ENCODE assay signal across 8 mouse cellular contexts in the genomic region with DNA sequence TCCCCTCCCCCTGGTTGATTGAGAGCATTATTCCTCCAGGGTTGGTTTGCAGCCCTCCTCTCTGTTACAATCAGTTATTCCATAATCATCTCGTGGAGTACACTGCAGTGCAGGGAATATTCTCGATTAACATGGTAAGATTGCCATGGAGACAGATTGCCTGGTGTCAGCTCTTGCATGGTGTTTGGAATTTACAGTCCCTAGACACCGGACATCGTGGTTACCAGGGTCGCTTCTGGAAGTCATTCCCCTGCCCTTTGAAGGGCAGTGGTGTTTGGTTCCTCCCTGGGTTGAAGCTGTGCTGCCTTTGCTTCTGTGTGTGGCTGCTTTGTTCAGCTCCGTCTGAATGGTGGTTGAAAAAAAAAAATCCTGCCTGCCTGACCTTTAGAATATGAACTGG.
DNase-seq lines count a peak whose midpoint lies in the region; ATAC-seq and TF ChIP-seq lines count a peak whose summit lies in the region.
"Had no signal": no experiment of that assay in that cellular context is flagged by ENCODE, and none has a peak within 500 bp of the region (broad histone marks: within the 10 kb centered on the region; RNA-seq: fewer than 3 reads in every experiment).

No protein-coding gene starts in this region.

- no peak for ATAC-seq in embryonic facial prominence, embryonic 15.5 days (ENCODE audit: insufficient number of reproducible peaks, low FRiP score, low TSS enrichment, low read depth)
- ATAC-seq in limb, embryonic 11.5 days (ENCODE audit: insufficient number of reproducible peaks, low FRiP score, low TSS enrichment, low read depth), result peak; percentile 49; the same call in 1 of the 2 replicates
- no peak for ATAC-seq in stomach, embryonic 15.5 days (ENCODE audit: insufficient read depth, low FRiP score, low read depth)

- no peak overlapping the region for H3K4me3 ChIP-seq in layer of hippocampus, adult 2 months
- H3K4me3 ChIP-seq in embryonic facial prominence, embryonic 15.5 days (replicated peaks), result no peak overlapping the region
- H3K4me3 ChIP-seq in limb, embryonic 11.5 days (ENCODE audit: low read depth, low read length), result no peak overlapping the region
- H3K4me3 ChIP-seq in stomach, embryonic 15.5 days (replicated peaks), result no peak overlapping the region

- no peak overlapping the region for H3K9ac ChIP-seq in embryonic facial prominence, embryonic 15.5 days
- H3K9ac ChIP-seq in limb, embryonic 11.5 days (ENCODE audit: low read length), result no peak overlapping the region
- H3K9ac ChIP-seq in stomach, embryonic 15.5 days, result no peak overlapping the region

- H3K4me1 ChIP-seq in embryonic facial prominence, embryonic 15.5 days, result peaks cover 15% of the 10 kb centered on the region
- peaks cover 39% of the 10 kb centered on the region for H3K4me1 ChIP-seq in limb, embryonic 11.5 days (ENCODE audit: control insufficient read depth, insufficient read depth, low read length)
- H3K4me1 ChIP-seq in stomach, embryonic 15.5 days, result no peaks in the 10 kb centered on the region

- peak overlapping the region; percentile 79 for H3K27ac ChIP-seq in layer of hippocampus, adult 2 months
- H3K27ac ChIP-seq in embryonic facial prominence, embryonic 15.5 days (replicated peaks), result no peak overlapping the region
- H3K27ac ChIP-seq in limb, embryonic 11.5 days (replicated peaks; ENCODE audit: low read depth, low read length), result peak overlapping the region; percentile 66
- H3K27ac ChIP-seq in stomach, embryonic 15.5 days, result no peak overlapping the region

- 0 out of 2 replicates have a peak overlapping the region, but pooled peaks have one; percentile 17 for H3K4me2 ChIP-seq in embryonic facial prominence, embryonic 15.5 days (replicated peaks)
- H3K4me2 ChIP-seq in limb, embryonic 11.5 days (ENCODE audit: low read depth, severe bottlenecking), result peak overlapping the region; percentile 26; the same call in 1 of the 2 replicates
- 0 out of 2 replicates have a peak overlapping the region, but pooled peaks have one; percentile 7 for H3K4me2 ChIP-seq in stomach, embryonic 15.5 days

- no peaks in the 10 kb centered on the region for H3K9me3 ChIP-seq in embryonic facial prominence, embryonic 15.5 days (replicated peaks)
- H3K9me3 ChIP-seq in limb, embryonic 11.5 days (ENCODE audit: control insufficient read depth, low read length), result no peaks in the 10 kb centered on the region
- no peaks in the 10 kb centered on the region for H3K9me3 ChIP-seq in stomach, embryonic 15.5 days

- WGBS in embryonic facial prominence, embryonic 15.5 days, result 11% methylated on average over 6 of the region's 6 CpGs
- WGBS in limb, embryonic 11.5 days, result 1% methylated on average over 6 of the region's 6 CpGs
- WGBS in stomach, embryonic 15.5 days, result 7% methylated on average over 6 of the region's 6 CpGs

- no peak for TF ChIP-seq CTCF in layer of hippocampus, adult 2 months (conservative IDR thresholded peaks at IDR 0.05)

- H3K36me3 ChIP-seq in embryonic facial prominence, embryonic 15.5 days, result no peaks in the 10 kb centered on the region
- H3K36me3 ChIP-seq in limb, embryonic 11.5 days (ENCODE audit: control insufficient read depth, insufficient read depth, low read length), result 0 out of 2 replicates have a peak, but pooled peaks cover 2% of the 10 kb centered on the region
- H3K36me3 ChIP-seq in stomach, embryonic 15.5 days, result no peaks in the 10 kb centered on the region

- DNase-seq in layer of hippocampus, adult 2 months (ENCODE audit: low spot score in 2 of 2), result no peak
- no peak for DNase-seq in layer of hippocampus, adult 9-10 months (ENCODE audit: low spot score)
- peak; percentile 71 for DNase-seq in limb, embryonic 11.5 days (ENCODE audit: low spot score)
- DNase-seq in cerebellum, adult 9-11 months, result no peak
- DNase-seq in layer of hippocampus, postnatal 10 days (ENCODE audit: low spot score in 2 of 2), result no peak
- DNase-seq: cerebellum, postnatal 14 days had no signal

- H3K27me3 ChIP-seq in embryonic facial prominence, embryonic 15.5 days, result no peaks in the 10 kb centered on the region
- no peaks in the 10 kb centered on the region for H3K27me3 ChIP-seq in limb, embryonic 11.5 days (ENCODE audit: control insufficient read depth, insufficient read depth, low read length)
- no peaks in the 10 kb centered on the region for H3K27me3 ChIP-seq in stomach, embryonic 15.5 days (replicated peaks)

Comparison
In these comparisons a context has a peak if more than half of its experiments do, and no peak if none do; other contexts are left out.
1. H3K27ac ChIP-seq: peak in layer of hippocampus, adult 2 months (single experiment) and limb, embryonic 11.5 days (single experiment); none in embryonic facial prominence, embryonic 15.5 days (single experiment) and stomach, embryonic 15.5 days (single experiment).
2. Peak in every context shown above with its lines, with median percentiles within 50 percentile points of each other: H3K4me2 ChIP-seq.